Mouse (Mus musculus) liver, adult 2 months (tissue): ENCODE results near the gene Pbxip1. TPM values are rescaled to one million over a fixed set of nuclear protein-coding genes. Genes with fewer than 3 reads are reported as not detected.

Experiments used
- DNase-seq: peaks from one replicate; pipeline ENCODE4 v3.0.0-alpha.2; 2011; ENCODE audit warnings: low read depth, low spot score; ENCODE audit errors: extremely low read depth
- H3K27ac ChIP-seq: fragments of 200-500 bp; replicated peaks from 2 replicates; pipeline ENCODE4 v1.5.1; 2012; ENCODE audit warnings: low read depth, mild to moderate bottlenecking, control low read depth, inconsistent platforms, low read length; ENCODE audit not compliant: insufficient read depth
- H3K27me3 ChIP-seq: fragments of 200-500 bp; 2 replicates; pipeline ENCODE4 v1.6.1; 2012; ENCODE audit warnings: mild to moderate bottlenecking, moderate library complexity, low read length, inconsistent platforms; ENCODE audit not compliant: control insufficient read depth, insufficient read depth
- H3K36me3 ChIP-seq: fragments of 200-500 bp; 2 replicates; pipeline ENCODE4 v1.6.1; 2012; ENCODE audit warnings: low read length, inconsistent platforms; ENCODE audit not compliant: control insufficient read depth, insufficient read depth
- H3K4me1 ChIP-seq: fragments of 200-500 bp; 2 replicates; pipeline ENCODE4 v1.6.1; 2011; ENCODE audit warnings: low read length; ENCODE audit not compliant: control insufficient read depth, insufficient read depth
- H3K4me3 ChIP-seq: fragments of 200-500 bp; 2 replicates; pipeline ENCODE4 v1.5.1; 2011; ENCODE audit warnings: low read depth, mild to moderate bottlenecking, control low read depth, low read length, moderate library complexity; ENCODE audit not compliant: insufficient read depth
- H3K79me2 ChIP-seq: fragments of 200-500 bp; 2 replicates; pipeline ENCODE4 v1.6.1; 2012; ENCODE audit warnings: inconsistent platforms, mild to moderate bottlenecking, low read length, moderate library complexity; ENCODE audit not compliant: control insufficient read depth, insufficient read depth
- H3K9ac ChIP-seq: fragments of 200-500 bp; 2 replicates; pipeline ENCODE4 v1.6.1; 2012; ENCODE audit warnings: low read depth, mild to moderate bottlenecking, control low read depth, inconsistent platforms, low read length
- CTCF ChIP-seq: fragments of 200-500 bp; IDR thresholded peaks from 2 replicates; pipeline ENCODE4 v1.5.1; 2011; ENCODE audit warnings: low read depth, low read length, control low read depth
- POLR2A ChIP-seq: fragments of 200-500 bp; IDR thresholded peaks from 2 replicates; pipeline ENCODE4 v1.6.1; 2011; ENCODE audit warnings: low read length, control low read depth; ENCODE audit not compliant: insufficient read depth; ENCODE audit errors: extremely low read depth
- WGBS: fragments of 180-500 bp; shearing (Covaris S2); methylation state at CpG from one replicate; pipeline ENCODE4 v1.1.7; 2018; 5-methylcytosine and 5-hydroxymethylcytosine counted together
- polyA plus RNA-seq: library from polyadenylated mRNA; depleted of rRNA; stranded (reverse); fragments of >200 nt; gene quantifications from 2 replicates; pipeline ENCODE4 v1.2.3, GENCODE M21; 2012
- total RNA-seq: library from RNA; depleted of rRNA; stranded (reverse); fragments of >200 nt; gene quantifications from 2 replicates; pipeline ENCODE4 v1.2.3, GENCODE M21; 2014

Gene Pbxip1
- total and polyA plus RNA-seq, 2 experiments, result 5.9 to 9.1 TPM

DNA sequence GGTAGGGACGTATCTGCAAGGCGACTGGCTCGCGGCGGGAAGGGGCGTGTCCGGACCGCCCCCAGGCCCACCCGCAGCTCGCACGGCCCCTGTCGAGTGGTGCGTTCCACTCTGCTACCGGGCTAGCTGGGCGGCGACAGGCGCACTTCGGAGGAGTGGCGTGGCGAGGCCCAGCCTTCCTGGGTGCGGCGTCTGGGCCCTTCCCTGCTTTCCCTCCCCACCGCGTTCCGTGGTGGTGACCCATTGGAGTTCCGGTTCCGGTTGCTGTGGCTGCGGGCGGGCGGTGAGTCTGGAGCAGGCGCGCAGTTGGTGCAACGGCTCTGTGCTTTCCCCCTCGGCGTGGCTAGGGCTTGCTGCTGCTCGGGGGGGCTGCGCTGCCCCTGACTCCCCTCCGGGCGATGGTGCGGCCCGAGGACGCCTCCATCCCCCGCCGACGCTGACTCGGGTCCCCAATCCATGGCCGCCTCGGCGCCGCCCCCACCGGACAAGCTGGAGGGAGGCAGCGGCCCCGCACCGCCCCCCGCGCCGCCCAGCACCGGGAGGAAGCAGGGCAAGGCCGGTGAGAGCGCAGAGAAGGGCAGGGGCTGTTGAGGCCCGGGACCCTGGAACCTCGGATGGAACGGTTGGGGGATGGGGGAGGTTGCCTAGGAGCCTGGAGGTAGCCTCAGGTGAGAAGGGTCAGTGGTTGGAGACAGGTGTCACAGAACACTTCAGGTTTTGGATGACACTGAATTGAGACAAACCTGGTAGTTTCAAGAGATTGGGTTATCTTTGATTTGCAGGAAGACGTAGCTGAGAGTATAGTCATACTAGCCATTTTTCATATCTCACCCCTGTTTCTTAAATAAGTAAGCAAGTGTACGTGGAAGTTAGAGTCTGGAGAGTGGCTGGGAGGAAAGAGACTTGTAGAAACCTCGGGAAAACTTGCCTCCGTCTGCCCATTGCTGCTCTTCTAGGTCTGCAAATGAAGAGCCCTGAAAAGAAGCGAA lies 6.0 kb upstream of the Pbxip1 start, which contains the start of gene Pygo2:
Pygo2 (plus strand) TSS at position 44 of the 989 bp plus-strand sequence.
- TF ChIP-seq CTCF (no peak), POLR2A (peak; percentile 66; the same call in 1 of the 2 replicates)
- H3K36me3 ChIP-seq, result peaks cover 15% of the 10 kb centered on the region
- WGBS, result 2% methylated on average over 66 of the region's 68 CpGs
- H3K4me3 ChIP-seq, result peak within 1 kb of the TSS; percentile 89
- H3K79me2 ChIP-seq, result peaks cover 8% of the 10 kb centered on the region; the same call in 1 of the 2 replicates
- peak within 1 kb of the TSS; percentile 94 for H3K9ac ChIP-seq
- peak within 1 kb of the TSS; percentile 75 for H3K27ac ChIP-seq
- no peaks in the 10 kb centered on the region for H3K27me3 ChIP-seq
- peak; percentile 88 for DNase-seq
- H3K4me1 ChIP-seq, result peaks cover 3% of the 10 kb centered on the region; the same call in 1 of the 2 replicates

DNA sequence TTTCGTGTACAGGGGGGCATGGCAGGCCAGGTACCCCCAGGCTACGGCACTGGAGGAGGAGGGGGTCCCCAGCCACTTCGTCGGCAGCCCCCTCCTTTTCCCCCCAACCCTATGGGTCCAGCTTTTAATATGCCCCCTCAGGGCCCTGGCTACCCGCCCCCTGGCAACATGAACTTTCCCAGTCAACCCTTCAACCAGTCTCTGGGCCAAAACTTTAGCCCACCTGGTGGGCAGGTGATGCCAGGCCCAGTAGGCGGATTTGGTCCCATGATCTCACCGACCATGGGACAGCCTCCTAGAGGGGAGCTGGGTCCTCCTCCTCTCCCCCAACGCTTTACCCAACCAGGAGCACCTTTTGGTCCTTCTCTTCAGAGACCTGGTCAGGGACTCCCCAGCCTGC lies 3.9 kb upstream of the Pbxip1 start:
- Histone ChIP-seq H3K4me3 (no peak overlapping the region), H3K27me3 (no peaks in the 10 kb centered on the region), H3K79me2 (peaks cover 8% of the 10 kb centered on the region; the same call in 1 of the 2 replicates), H3K9ac (no peak overlapping the region), H3K4me1 (peaks cover 5% of the 10 kb centered on the region), H3K36me3 (peaks cover 10% of the 10 kb centered on the region), H3K27ac (no peak overlapping the region)
- 96% methylated on average over 8 of the region's 8 CpGs for WGBS
- DNase-seq, result no peak
- TF ChIP-seq POLR2A (no peak), CTCF (no peak)

DNA sequence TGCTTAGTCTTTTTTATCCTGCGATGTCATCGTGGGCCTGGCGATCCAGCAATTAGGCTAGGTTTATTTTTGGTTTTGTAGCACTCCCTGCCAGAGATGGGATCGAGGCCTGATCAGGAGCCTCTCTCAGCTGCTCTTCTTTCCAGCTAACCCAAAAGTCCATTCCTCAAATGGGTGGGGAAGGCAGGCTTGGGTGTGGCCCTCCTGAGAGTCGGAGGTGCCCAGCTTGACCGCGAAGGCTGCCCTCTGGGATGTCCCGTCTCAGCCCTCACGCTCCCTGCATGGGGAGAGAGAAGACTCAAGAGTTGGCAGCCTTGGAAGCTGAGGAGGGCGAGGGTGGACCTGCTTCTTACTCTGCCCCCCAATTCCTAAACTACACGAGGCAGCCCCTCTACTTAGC lies 2.0 kb upstream of the Pbxip1 start:
- peaks cover 5% of the 10 kb centered on the region for H3K4me1 ChIP-seq
- WGBS, result 86% methylated on average over 11 of the region's 11 CpGs
- H3K36me3 ChIP-seq, result peaks cover 6% of the 10 kb centered on the region; the same call in 1 of the 2 replicates
- TF ChIP-seq POLR2A (no peak), CTCF (no peak)
- H3K27ac ChIP-seq, result no peak overlapping the region
- no peak overlapping the region for H3K9ac ChIP-seq
- H3K4me3 ChIP-seq, result no peak overlapping the region
- H3K79me2 ChIP-seq, result peaks cover 8% of the 10 kb centered on the region; the same call in 1 of the 2 replicates
- no peaks in the 10 kb centered on the region for H3K27me3 ChIP-seq
- no peak for DNase-seq

DNA sequence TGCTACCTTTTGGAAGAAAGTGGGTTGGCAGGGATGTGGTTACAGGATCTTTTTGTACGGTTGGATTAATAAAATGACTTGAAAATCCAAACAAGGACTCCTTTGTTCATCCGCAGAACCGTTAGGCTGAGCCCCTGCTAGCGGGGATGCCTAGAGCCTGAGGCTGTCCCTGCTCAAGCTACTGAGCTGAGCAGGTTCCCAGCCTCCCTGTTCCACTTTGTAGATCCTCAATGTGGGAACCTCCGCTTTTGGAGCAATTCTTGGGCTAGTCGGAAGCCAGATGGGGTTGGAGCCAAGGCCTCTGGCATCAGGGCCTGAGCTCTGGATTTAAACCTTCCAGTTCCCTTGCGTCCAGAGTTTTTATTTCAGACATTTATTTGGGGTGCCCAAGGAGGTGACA lies 1.5 kb upstream of the Pbxip1 start:
- no peak overlapping the region for H3K4me3 ChIP-seq
- no peak overlapping the region for H3K27ac ChIP-seq
- TF ChIP-seq POLR2A (no peak), CTCF (no peak)
- H3K9ac ChIP-seq, result no peak overlapping the region
- no peak for DNase-seq
- H3K79me2 ChIP-seq, result peaks cover 8% of the 10 kb centered on the region; the same call in 1 of the 2 replicates
- H3K27me3 ChIP-seq, result no peaks in the 10 kb centered on the region
- peaks cover 5% of the 10 kb centered on the region for H3K4me1 ChIP-seq
- peaks cover 6% of the 10 kb centered on the region; the same call in 1 of the 2 replicates for H3K36me3 ChIP-seq
- 84% methylated on average over 7 of the region's 7 CpGs for WGBS

DNA sequence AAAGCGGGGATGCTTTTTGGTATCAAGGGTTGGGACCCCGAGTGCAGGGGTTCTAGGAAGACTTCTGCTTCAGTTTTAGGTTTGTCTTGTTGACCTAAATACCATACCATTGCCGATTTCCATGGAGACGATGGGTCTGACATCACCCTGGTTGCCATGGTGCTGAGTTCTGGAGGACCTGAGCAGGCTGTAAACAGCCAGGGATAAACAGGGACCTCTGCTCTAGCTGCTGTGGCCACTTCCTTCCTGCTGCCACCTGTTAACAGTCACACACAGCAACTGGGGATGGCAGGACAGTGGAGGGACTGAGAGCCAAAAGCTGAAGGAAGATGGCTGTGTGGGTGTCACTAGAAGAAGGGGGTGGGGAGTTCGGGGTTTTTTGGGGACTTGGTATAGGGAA lies 763 bp downstream of the Pbxip1 start:
- Histone ChIP-seq H3K4me1 (peaks cover 1% of the 10 kb centered on the region), H3K4me3 (no peak overlapping the region), H3K36me3 (peaks cover 6% of the 10 kb centered on the region; the same call in 1 of the 2 replicates), H3K27ac (no peak overlapping the region), H3K9ac (peak overlapping the region; percentile 13; the same call in 1 of the 2 replicates), H3K79me2 (no peaks in the 10 kb centered on the region), H3K27me3 (no peaks in the 10 kb centered on the region)
- no peak for DNase-seq
- WGBS, result 46% methylated on average over 5 of the region's 5 CpGs
- TF ChIP-seq POLR2A (no peak), CTCF (no peak)
